Mouse (Mus musculus) erythroblast, embryonic 14.5 days (primary cell): ENCODE data around the gene Slc35b2.

Source experiments
- GATA1 ChIP-seq: IDR thresholded peaks from 2 replicates; pipeline ENCODE4 v1.6.1; 2012; ENCODE audit warnings: low read length, inconsistent platforms, mixed read lengths
- TAL1 ChIP-seq: IDR thresholded peaks from 3 replicates; pipeline ENCODE4 v1.6.1; 2012; ENCODE audit warnings: low read length, inconsistent platforms, mixed read lengths

GRCm38 (mm10) chr17:45538394-45538793 lies 25.3 kb upstream of the Slc35b2 start:
- TF ChIP-seq TAL1 (no peak), GATA1 (no peak)
